In the genomic region with DNA sequence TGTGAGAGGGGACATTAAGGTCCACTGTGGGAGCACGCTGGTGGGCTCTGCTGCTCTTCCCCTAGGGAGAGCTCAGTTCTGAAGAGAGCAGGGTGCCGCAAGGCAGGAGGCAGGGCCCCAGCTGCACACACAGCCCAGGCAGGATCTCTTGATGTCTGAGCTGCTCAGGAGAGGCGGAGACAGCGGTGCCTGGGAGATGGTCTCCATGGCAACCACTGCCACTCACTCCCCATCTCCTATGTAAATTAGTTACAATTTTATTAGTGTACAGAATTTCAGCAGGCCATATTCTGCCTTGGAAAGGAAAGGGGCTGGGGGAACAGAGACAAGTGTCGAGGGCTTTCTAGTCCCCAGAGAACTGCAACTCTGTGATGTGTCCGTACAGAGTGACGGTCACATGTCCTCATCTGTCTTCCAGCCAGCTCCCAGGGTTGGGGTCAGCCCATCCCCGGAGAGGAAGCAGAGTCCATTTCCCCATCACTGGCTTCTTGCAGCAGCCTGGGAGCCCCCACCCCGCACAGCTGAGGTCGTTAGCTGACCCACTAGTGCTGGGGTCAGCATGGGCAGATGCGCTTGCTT, we compare ENCODE assay signal across 8 mouse cellular contexts. TPM values are rescaled to one million over a fixed set of nuclear protein-coding genes. Genes with fewer than 3 reads are reported as not detected.
DNase-seq lines count a peak whose midpoint lies in the region; ATAC-seq and TF ChIP-seq lines count a peak whose summit lies in the region.

No protein-coding gene starts in this region.

- no peak overlapping the region for H3K4me2 ChIP-seq in lung, postnatal 0 days (replicated peaks; ENCODE audit: low read depth, low read length)
- H3K4me2 ChIP-seq in forebrain, embryonic 14.5 days (ENCODE audit: low read length), result peak overlapping the region; percentile 36
- H3K4me2 ChIP-seq in midbrain, embryonic 15.5 days, result peak overlapping the region; percentile 38

- H3K27me3 ChIP-seq in lung, postnatal 0 days (replicated peaks; ENCODE audit: insufficient read depth, low read length), result no peaks in the 10 kb centered on the region
- H3K27me3 ChIP-seq in forebrain, embryonic 14.5 days (replicated peaks; ENCODE audit: control insufficient read depth, insufficient read depth, low read length), result no peaks in the 10 kb centered on the region
- H3K27me3 ChIP-seq in midbrain, embryonic 15.5 days (replicated peaks), result no peaks in the 10 kb centered on the region

- no peak overlapping the region for H3K9ac ChIP-seq in lung, postnatal 0 days (replicated peaks; ENCODE audit: low read depth)
- peak overlapping the region; percentile 58 for H3K9ac ChIP-seq in forebrain, embryonic 14.5 days (ENCODE audit: low read length)
- peak overlapping the region; percentile 27 for H3K9ac ChIP-seq in midbrain, embryonic 15.5 days

- H3K4me3 ChIP-seq in lung, postnatal 0 days (ENCODE audit: low read depth, low read length), result no peak overlapping the region
- no peak overlapping the region for H3K4me3 ChIP-seq in forebrain, embryonic 14.5 days (ENCODE audit: low read depth, low read length)
- H3K4me3 ChIP-seq in midbrain, embryonic 15.5 days, result no peak overlapping the region

- peak; percentile 64 for DNase-seq in lung, postnatal 0 days (ENCODE audit: low spot score)
- DNase-seq in lung, postnatal 25 days (ENCODE audit: low spot score), result no peak
- peak; percentile 97 for DNase-seq in forebrain, embryonic 14.5 days (ENCODE audit: low spot score)
- DNase-seq in induced T-regulatory cell, adult 2 months (ENCODE audit: low read depth), result peak; percentile 68
- peak; percentile 79 to 85 for DNase-seq in left cerebral cortex, adult 18-20 months (ENCODE audit: low spot score in 2 of 2)
- DNase-seq in thymus, postnatal 10 days (ENCODE audit: low spot score in 2 of 2), result peak; percentile 78 to 81
- no peak for DNase-seq in spleen, postnatal 4 days (ENCODE audit: low spot score in 2 of 2)

- no peaks in the 10 kb centered on the region for H3K36me3 ChIP-seq in lung, postnatal 0 days (ENCODE audit: insufficient read depth, low read length)
- H3K36me3 ChIP-seq in forebrain, embryonic 14.5 days (ENCODE audit: control insufficient read depth, insufficient read depth, low read length), result no peaks in the 10 kb centered on the region
- H3K36me3 ChIP-seq in midbrain, embryonic 15.5 days (replicated peaks), result no peaks in the 10 kb centered on the region

- H3K9me3 ChIP-seq in lung, postnatal 0 days (ENCODE audit: low read length), result no peaks in the 10 kb centered on the region
- no peaks in the 10 kb centered on the region for H3K9me3 ChIP-seq in forebrain, embryonic 14.5 days (replicated peaks; ENCODE audit: control insufficient read depth, low read length)
- no peaks in the 10 kb centered on the region for H3K9me3 ChIP-seq in midbrain, embryonic 15.5 days

- ATAC-seq in lung, postnatal 0 days, result peak; percentile 68
- ATAC-seq in forebrain, embryonic 14.5 days, result peak; percentile 97
- peak; percentile 95 for ATAC-seq in midbrain, embryonic 15.5 days (replicated peaks)

- TF ChIP-seq EP300 in lung, postnatal 0 days (IDR thresholded peaks at IDR 0.05), result no peak

- no peak for TF ChIP-seq CTCF in lung, postnatal 0 days (IDR thresholded peaks at IDR 0.05)

- 0 out of 2 replicates have a peak overlapping the region, but pooled peaks have one; percentile 43 for H3K27ac ChIP-seq in lung, postnatal 0 days (ENCODE audit: low read length)
- peak overlapping the region; percentile 95 for H3K27ac ChIP-seq in forebrain, embryonic 14.5 days (ENCODE audit: low read depth, low read length)
- H3K27ac ChIP-seq in midbrain, embryonic 15.5 days, result peak overlapping the region; percentile 99

- 0 out of 2 replicates have a peak, but pooled peaks cover 3% of the 10 kb centered on the region for H3K4me1 ChIP-seq in lung, postnatal 0 days (ENCODE audit: insufficient read depth, low read depth, low read length)
- H3K4me1 ChIP-seq in forebrain, embryonic 14.5 days (ENCODE audit: control insufficient read depth, insufficient read depth, low read length), result peaks cover 40% of the 10 kb centered on the region
- H3K4me1 ChIP-seq in midbrain, embryonic 15.5 days, result peaks cover 70% of the 10 kb centered on the region

- WGBS in lung, postnatal 0 days, result 22% methylated on average over 11 of the region's 11 CpGs
- 6% methylated on average over 11 of the region's 11 CpGs for WGBS in forebrain, embryonic 14.5 days
- WGBS in midbrain, embryonic 15.5 days, result 4% methylated on average over 11 of the region's 11 CpGs

RNA-seq across cellular contexts. Expression of a gene that starts 52.6 kb away (rescaled TPM):
- polyA plus RNA-seq in lung, postnatal 0 days (2015; fragmentation: Nextera tagmentation; extraction: Ambion mirVana), result 1.9 and 2.3 TPM in 2 replicates
- polyA plus RNA-seq in forebrain, embryonic 14.5 days (2014; fragmentation: Nextera tagmentation; extraction: Ambion mirVana), result 0.64 and 1.2 TPM in 2 replicates
- 1 to 10 TPM; 3.1 to 4.0 TPM for total RNA-seq in left cerebral cortex, adult 18-20 months (2021)
- 0.51 and 0.63 TPM in 2 replicates for polyA plus RNA-seq in midbrain, embryonic 15.5 days (2015; fragmentation: Nextera tagmentation; extraction: Ambion mirVana)

Comparison
In these comparisons a context has a peak if more than half of its experiments do, and no peak if none do; other contexts are left out.
1. DNase-seq: peak in lung, postnatal 0 days (single experiment), forebrain, embryonic 14.5 days (single experiment), induced T-regulatory cell, adult 2 months (single experiment), left cerebral cortex, adult 18-20 months (2 of 2) and thymus, postnatal 10 days (2 of 2); none in lung, postnatal 25 days (single experiment) and spleen, postnatal 4 days (0 of 2).
2. H3K27ac ChIP-seq: peak in every context shown above with its lines; median percentile 99 in midbrain, embryonic 15.5 days; 95 in forebrain, embryonic 14.5 days; 43 in lung, postnatal 0 days.
3. Peak in every context shown above with its lines, with median percentiles within 50 percentile points of each other: ATAC-seq.